Mouse (Mus musculus) embryonic facial prominence, embryonic 12.5 days (tissue): ENCODE measurements at regions not wholly inside any gene's neighbourhood (a gene's known extent, or its start where the extent isn't known, plus 50 kb on each side); places are given as distances from the start of the nearest gene placed in this dataset.

ENCODE experiments used
- ATAC-seq: fragments of 200-750 bp; cut with Nextera tagmentation; 2 replicates; pipeline ENCODE4 v1.8.0; 2017; ENCODE audit not compliant: insufficient number of reproducible peaks, insufficient read depth, low FRiP score, low TSS enrichment
- H3K27ac ChIP-seq: fragments of 300-500 bp; sonication (generic); 2 replicates; pipeline ENCODE4 v1.5.1; 2016; ENCODE audit warnings: mild to moderate bottlenecking
- H3K27me3 ChIP-seq: fragments of 300-500 bp; sonication (generic); 2 replicates; pipeline ENCODE4 v1.6.1; 2016; ENCODE audit warnings: mild to moderate bottlenecking, moderate library complexity
- H3K36me3 ChIP-seq: fragments of 300-500 bp; sonication (generic); 2 replicates; pipeline ENCODE4 v1.6.1; 2016; ENCODE audit warnings: mild to moderate bottlenecking
- H3K4me1 ChIP-seq: fragments of 300-500 bp; sonication (generic); 2 replicates; pipeline ENCODE4 v1.6.1; 2016
- H3K4me2 ChIP-seq: fragments of 300-500 bp; sonication (generic); replicated peaks from 2 replicates; pipeline ENCODE4 v1.6.1; 2016; ENCODE audit warnings: mild to moderate bottlenecking, moderate library complexity
- H3K4me3 ChIP-seq: fragments of 300-500 bp; sonication (generic); 2 replicates; pipeline ENCODE4 v1.5.1; 2016; ENCODE audit warnings: mild to moderate bottlenecking
- H3K9ac ChIP-seq: fragments of 300-500 bp; sonication (generic); 2 replicates; pipeline ENCODE4 v1.6.1; 2016; ENCODE audit warnings: mild to moderate bottlenecking, moderate library complexity
- H3K9me3 ChIP-seq: fragments of 300-500 bp; sonication (generic); 2 replicates; pipeline ENCODE4 v1.6.1; 2016; ENCODE audit warnings: mild to moderate bottlenecking, moderate library complexity
- WGBS: fragments of 180-500 bp; shearing (Covaris S2); methylation state at CpG from one replicate; pipeline ENCODE4 v1.1.7; 2016; 5-methylcytosine and 5-hydroxymethylcytosine counted together

DNA sequence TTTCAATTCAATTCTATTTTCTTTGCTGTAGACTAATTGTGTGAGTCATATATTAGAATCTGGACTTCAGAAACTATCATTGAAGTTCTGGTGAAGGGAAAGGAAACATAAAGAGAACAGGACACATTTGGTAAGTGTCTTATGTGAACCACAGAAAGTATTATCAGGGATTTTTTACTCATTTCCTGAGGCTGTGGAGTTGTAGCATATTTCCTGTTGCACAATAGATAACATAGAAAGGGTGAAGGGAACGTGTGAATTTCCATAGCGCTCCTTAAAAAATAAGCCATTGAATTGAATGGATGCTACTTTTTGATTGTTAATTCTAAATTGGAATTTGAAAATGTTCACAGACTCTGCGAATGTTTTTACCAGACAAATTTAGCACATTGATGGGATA is 215.2 kb upstream of the Zfp352 start:
- no peak for ATAC-seq
- Histone ChIP-seq H3K27ac (no peak overlapping the region), H3K4me1 (no peaks in the 10 kb centered on the region), H3K9ac (no peak overlapping the region), H3K9me3 (no peaks in the 10 kb centered on the region), H3K4me2 (no peak overlapping the region), H3K4me3 (no peak overlapping the region), H3K36me3 (no peaks in the 10 kb centered on the region), H3K27me3 (no peaks in the 10 kb centered on the region)
- 92% methylated on average over 3 of the region's 3 CpGs for WGBS

DNA sequence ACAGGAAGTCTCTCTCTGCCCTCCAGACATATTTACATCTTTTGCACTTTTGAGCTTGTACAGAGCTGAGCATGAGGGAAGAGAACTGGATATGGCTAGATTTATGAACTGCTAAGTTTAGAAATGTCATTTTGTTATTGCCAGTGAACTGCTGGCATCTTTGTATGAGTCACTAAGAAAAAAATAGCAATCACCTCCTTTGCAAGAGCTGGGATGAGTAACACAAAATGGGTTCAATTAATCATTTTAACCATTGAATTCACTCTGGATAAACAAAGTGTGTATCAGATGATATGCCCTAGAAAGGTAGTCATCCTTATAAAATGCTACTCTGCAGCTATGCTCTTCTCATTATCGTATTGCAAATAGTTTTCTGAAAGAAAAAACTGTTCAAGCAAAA is 214.7 kb upstream of the Zfp352 start:
- Histone ChIP-seq H3K27me3 (no peaks in the 10 kb centered on the region), H3K27ac (no peak overlapping the region), H3K9ac (no peak overlapping the region), H3K36me3 (no peaks in the 10 kb centered on the region), H3K9me3 (no peaks in the 10 kb centered on the region), H3K4me1 (no peaks in the 10 kb centered on the region), H3K4me2 (no peak overlapping the region), H3K4me3 (no peak overlapping the region)
- 95% methylated on average over 1 of the region's 1 CpGs for WGBS
- no peak for ATAC-seq

DNA sequence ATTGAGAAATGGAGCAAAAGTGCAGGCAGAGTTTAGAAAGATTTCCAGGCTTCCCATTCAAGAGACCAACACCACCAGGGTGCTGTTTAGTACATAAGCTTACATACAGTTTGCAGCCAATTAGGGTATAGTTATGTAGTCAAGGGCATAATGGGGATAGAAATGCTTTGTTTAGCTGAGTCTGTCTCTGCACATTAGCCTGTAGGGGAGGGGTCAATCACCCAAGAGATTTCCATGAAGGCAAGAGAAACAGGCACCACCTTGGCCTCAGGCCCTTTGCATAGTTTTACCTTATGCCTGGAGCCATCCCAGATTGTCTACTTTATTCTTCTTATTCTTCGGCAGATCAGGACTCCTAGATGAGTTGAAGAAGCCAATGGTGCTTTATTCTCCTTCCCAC is 205.9 kb upstream of the Zfp352 start:
- no peaks in the 10 kb centered on the region for H3K4me1 ChIP-seq
- H3K27me3 ChIP-seq, result no peaks in the 10 kb centered on the region
- H3K27ac ChIP-seq, result no peak overlapping the region
- H3K4me3 ChIP-seq, result no peak overlapping the region
- no peaks in the 10 kb centered on the region for H3K9me3 ChIP-seq
- 81% methylated on average over 1 of the region's 1 CpGs for WGBS
- no peak overlapping the region for H3K9ac ChIP-seq
- no peaks in the 10 kb centered on the region for H3K36me3 ChIP-seq
- no peak for ATAC-seq
- H3K4me2 ChIP-seq, result no peak overlapping the region

DNA sequence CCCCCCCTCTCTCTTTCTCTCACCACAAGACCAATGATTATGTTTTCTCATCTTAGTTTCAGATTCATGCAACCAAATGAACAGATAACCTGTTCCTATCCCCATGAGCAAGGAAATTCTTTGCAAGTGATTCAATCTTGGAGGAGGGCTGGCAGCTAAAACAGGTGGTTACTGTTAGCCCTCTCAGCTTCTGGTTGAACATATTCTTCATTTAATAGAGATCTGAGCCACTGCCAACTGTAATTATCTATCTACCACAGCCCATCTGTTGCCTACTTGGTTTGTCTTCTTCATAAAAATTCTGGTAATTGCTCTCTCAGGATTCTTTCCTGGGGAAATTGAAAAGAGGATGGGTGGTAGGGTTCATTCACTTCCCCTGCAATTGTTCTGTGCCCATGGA is 204.4 kb upstream of the Zfp352 start:
- H3K36me3 ChIP-seq, result no peaks in the 10 kb centered on the region
- no peaks in the 10 kb centered on the region for H3K4me1 ChIP-seq
- ATAC-seq, result no peak
- H3K27me3 ChIP-seq, result no peaks in the 10 kb centered on the region
- no peak overlapping the region for H3K9ac ChIP-seq
- no peak overlapping the region for H3K4me3 ChIP-seq
- no peak overlapping the region for H3K4me2 ChIP-seq
- H3K27ac ChIP-seq, result no peak overlapping the region
- H3K9me3 ChIP-seq, result no peaks in the 10 kb centered on the region
